ENCODE assay signal across 8 mouse cellular contexts in genomic region chr10:91123828-91124822, GRCm38 (mm10). TPM values are rescaled to one million over a fixed set of nuclear protein-coding genes. Genes with fewer than 3 reads are reported as not detected.
A peak's percentile ranks its signal among the peaks of the same experiment; 100 is the strongest.
DNase-seq lines count a peak whose midpoint lies in the region; ATAC-seq and TF ChIP-seq lines count a peak whose summit lies in the region.

Slc25a3 (minus strand) TSS chr10:91124059.

- ATAC-seq in forebrain, embryonic 15.5 days (replicated peaks): peak; percentile 100
- ATAC-seq in neutrophil, adult 5-6 weeks (ENCODE audit: extremely low read depth, insufficient number of reproducible peaks, low FRiP score, poor library complexity, severe bottlenecking): peak; percentile 99

- H3K27ac ChIP-seq in ES-E14 (ENCODE audit: insufficient read depth, low read depth, low read length, poor library complexity, severe bottlenecking): peak within 1 kb of the TSS; percentile 77
- H3K27ac ChIP-seq in forebrain, embryonic 15.5 days (replicated peaks): peak within 1 kb of the TSS; percentile 90

- 14% methylated on average over 59 of the region's 59 CpGs for WGBS in forebrain, embryonic 15.5 days
- WGBS in lung, adult 2 months: 8% methylated on average over 59 of the region's 59 CpGs

- no peak for TF ChIP-seq CTCF in lung, adult 2 months (IDR thresholded peaks at IDR 0.05; ENCODE audit: insufficient read depth, low read length)

- H3K4me1 ChIP-seq in ES-E14 (ENCODE audit: control insufficient read depth in 2 of 2, insufficient read depth in 2 of 2, low read length in 2 of 2, poor library complexity in 1 of 2): peaks cover 3 to 4% of the 10 kb centered on the region in 2 experiments; a peak in 3 of 4 replicates
- peaks cover 18% of the 10 kb centered on the region for H3K4me1 ChIP-seq in forebrain, embryonic 15.5 days
- H3K4me1 ChIP-seq in lung, adult 2 months (ENCODE audit: control insufficient read depth, insufficient read depth, low read length): peaks cover 3% of the 10 kb centered on the region; the same call in 1 of the 2 replicates

- no peaks in the 10 kb centered on the region for H3K27me3 ChIP-seq in forebrain, embryonic 15.5 days

- H3K9me3 ChIP-seq in ES-E14 (ENCODE audit: control insufficient read depth, insufficient read depth, low read depth, low read length): no peaks in the 10 kb centered on the region
- H3K9me3 ChIP-seq in forebrain, embryonic 15.5 days: no peaks in the 10 kb centered on the region

- H3K4me2 ChIP-seq in forebrain, embryonic 15.5 days (replicated peaks): peak within 1 kb of the TSS; percentile 95

- H3K9ac ChIP-seq in ES-E14 (ENCODE audit: insufficient read depth, low read depth, low read length, poor library complexity, severe bottlenecking): peak within 1 kb of the TSS; percentile 91
- H3K9ac ChIP-seq in forebrain, embryonic 15.5 days (replicated peaks): peak within 1 kb of the TSS; percentile 96

- intact Hi-C loops in heart, postnatal 25 days (cut with DNase I): loop anchor here (2.0 kb wide), 1 partner anchor 17 kb away; no protein-coding TSS in a partner anchor

- peaks cover 17% of the 10 kb centered on the region for H3K36me3 ChIP-seq in ES-E14 (ENCODE audit: control insufficient read depth, insufficient read depth, low read length, poor library complexity, severe bottlenecking)
- peaks cover 24% of the 10 kb centered on the region for H3K36me3 ChIP-seq in forebrain, embryonic 15.5 days

- in situ Hi-C loops in ES-E14 (cut with MboI; ENCODE audit: low sequenced_read_pairs in 2 of 2, unreplicated experiment in 2 of 2): no loop called here

- peak; percentile 99 for TF ChIP-seq POLR2A in lung, adult 2 months (IDR thresholded peaks at IDR 0.05; ENCODE audit: borderline replicate concordance, extremely low read depth, low read depth, low read length)

- H3K4me3 ChIP-seq in ES-E14 (ENCODE audit: insufficient read depth in 1 of 2, low read depth in 1 of 2, low read length in 2 of 2, poor library complexity in 1 of 2, severe bottlenecking in 1 of 2): peak within 1 kb of the TSS; percentile 76 to 90
- peak within 1 kb of the TSS; percentile 89 for H3K4me3 ChIP-seq in forebrain, embryonic 15.5 days
- peak within 1 kb of the TSS; percentile 90 for H3K4me3 ChIP-seq in lung, adult 2 months (replicated peaks; ENCODE audit: extremely low read depth, low read depth, low read length)

- DNase-seq in ES-E14 (ENCODE audit: low read depth, low spot score): peak; percentile 99
- peak; percentile 99 for DNase-seq in cerebellum, adult 11-12 months
- peak; percentile 97 for DNase-seq in heart, postnatal 25 days (ENCODE audit: low spot score)
- peak; percentile 97 to 98 for DNase-seq in layer of hippocampus, adult 18-20 months (ENCODE audit: low spot score in 2 of 2)
- peak; percentile 98 for DNase-seq in lung, adult 2 months
- DNase-seq in thymus, adult 18-20 months: peak; percentile 96 to 97

TF ChIP-seq in ES-E14, 5 proteins besides CTCF, POLR2A, EP300 and RAD21:
- no peak for TF ChIP-seq CHD2 (IDR thresholded peaks at IDR 0.05; ENCODE audit: low read depth, low read length)
- no peak for TF ChIP-seq ZC3H11A (IDR thresholded peaks at IDR 0.05; ENCODE audit: borderline replicate concordance, low read depth, low read length)
- TF ChIP-seq HCFC1 (IDR thresholded peaks at IDR 0.05; ENCODE audit: borderline replicate concordance, insufficient read depth, low read length): peak; percentile 55; the same call in 1 of the 2 replicates
- 0 out of 2 replicates have a peak, but pooled peaks have one; percentile 31 for TF ChIP-seq MAFK (IDR thresholded peaks at IDR 0.05; ENCODE audit: insufficient read depth, low read depth, low read length)
- TF ChIP-seq ZNF384 (IDR thresholded peaks at IDR 0.05; ENCODE audit: low read depth, low read length): peak; percentile 98

RNA-seq across cellular contexts. Expression of gene Slc25a3, which starts in this region (rescaled TPM):
- 328 and 481 TPM in 2 replicates for total RNA-seq in ES-E14 (2012; rRNA removed)
- 447 and 482 TPM in 2 replicates for polyA plus RNA-seq in forebrain, embryonic 15.5 days (2015; fragmentation: Nextera tagmentation; extraction: Ambion mirVana)
- total RNA-seq in heart, postnatal 25 days (2021): 1,000 to 10,000 TPM; 2,502 to 2,645 TPM
- 100 to 1,000 TPM; 505 to 506 TPM for total RNA-seq in layer of hippocampus, adult 18-20 months (2021)
- polyA plus RNA-seq in lung, adult 2 months (2012; rRNA removed): 228 and 232 TPM in 2 replicates
- 245 and 253 TPM in 2 replicates for total RNA-seq in neutrophil, adult 5-6 weeks (2017)

Comparison
In these comparisons a context has a peak if more than half of its experiments do, and no peak if none do; other contexts are left out.
1. Peak in every context shown above with its lines: DNase-seq, ATAC-seq, H3K4me3 ChIP-seq and H3K27ac ChIP-seq.